Mouse (Mus musculus) ovary, postnatal 14 days (tissue): Measurements from ENCODE around the gene Rgs12.

Experiments used
- DNase-seq: peaks from one replicate; pipeline ENCODE4 v3.0.0; 2022; ENCODE audit warnings: low spot score

Gene Rgs12

DNA sequence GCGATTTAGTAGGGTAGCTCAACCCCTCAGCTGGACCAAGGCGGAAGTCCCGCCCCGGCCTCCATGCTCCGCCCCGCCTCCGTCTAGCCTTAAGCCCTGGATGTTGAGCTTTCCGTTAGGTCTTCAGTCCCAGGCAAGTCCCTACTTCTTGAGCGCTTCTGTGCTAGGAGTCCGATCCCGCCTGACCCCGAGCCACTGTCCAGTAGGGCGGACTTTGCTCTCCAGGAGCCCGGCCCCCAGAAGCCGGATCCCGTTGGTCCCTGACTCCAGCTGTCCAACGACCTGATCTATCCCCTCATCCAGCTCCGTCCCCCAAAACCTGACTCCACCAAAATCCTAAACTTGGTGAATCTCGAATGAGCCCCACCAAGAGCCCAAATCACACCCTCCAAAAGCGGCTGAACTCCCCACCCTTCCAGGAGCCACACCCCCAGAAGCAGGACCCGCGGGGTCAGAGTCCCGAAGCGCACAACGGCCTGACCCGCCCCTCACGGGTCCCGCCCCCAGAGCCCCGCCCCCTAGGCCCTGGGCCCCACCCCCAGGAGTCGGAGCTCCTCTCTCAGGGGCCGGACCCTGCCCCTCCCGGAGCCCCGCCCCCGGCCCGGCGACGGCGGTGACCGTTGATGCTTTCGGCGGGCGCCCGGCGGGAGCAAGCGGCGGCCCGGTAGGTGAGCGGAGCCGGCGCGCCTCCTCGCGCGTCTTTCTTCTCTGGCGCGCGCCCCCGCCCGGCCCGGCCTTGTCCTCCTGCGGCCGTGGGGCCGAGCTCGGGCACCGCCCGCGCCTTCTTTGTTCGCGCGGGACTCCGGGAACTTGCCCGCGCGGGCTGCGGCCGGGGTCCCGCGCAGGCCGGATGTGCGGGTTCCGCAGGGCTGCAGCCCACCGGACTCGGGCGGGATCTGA is at the start of gene Rgs12:
Gene Rgs12, plus strand, starts transcription at position 585 of the 900 bp plus-strand sequence.
- DNase-seq, result peak; percentile 68

DNA sequence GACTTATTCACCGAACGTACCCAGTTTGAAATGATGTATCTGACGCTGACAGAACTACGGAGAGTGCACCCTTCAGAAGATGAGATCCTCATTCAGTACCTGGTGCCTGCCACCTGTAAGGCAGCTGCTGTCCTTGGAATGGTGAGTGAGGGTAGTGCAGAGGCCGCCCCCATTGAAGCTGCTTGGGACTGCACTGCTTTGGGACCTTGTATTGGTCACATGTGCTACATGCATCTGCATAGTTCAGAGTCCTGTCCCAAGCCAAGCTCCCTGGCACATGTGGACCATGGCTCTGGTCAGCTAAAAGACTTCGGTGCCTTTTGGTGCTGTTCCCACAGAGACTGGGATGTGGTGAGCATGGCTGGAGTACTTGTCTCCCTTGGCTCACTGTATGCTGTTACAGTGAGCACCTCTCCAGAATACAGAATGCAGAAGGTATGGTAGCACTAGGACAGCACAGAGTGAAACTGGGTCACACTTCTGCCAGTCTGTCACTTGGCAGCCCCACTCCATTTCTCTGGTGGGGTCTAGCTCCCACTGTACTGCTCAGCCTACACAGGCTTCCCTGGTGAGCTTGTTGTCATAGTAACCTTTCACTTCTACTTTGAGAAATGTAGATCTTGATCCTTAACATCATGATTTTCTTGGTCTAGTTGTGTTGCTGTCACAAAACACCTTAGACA is 49.3 kb upstream of the Rgs12 start:
- DNase-seq, result no peak

DNA sequence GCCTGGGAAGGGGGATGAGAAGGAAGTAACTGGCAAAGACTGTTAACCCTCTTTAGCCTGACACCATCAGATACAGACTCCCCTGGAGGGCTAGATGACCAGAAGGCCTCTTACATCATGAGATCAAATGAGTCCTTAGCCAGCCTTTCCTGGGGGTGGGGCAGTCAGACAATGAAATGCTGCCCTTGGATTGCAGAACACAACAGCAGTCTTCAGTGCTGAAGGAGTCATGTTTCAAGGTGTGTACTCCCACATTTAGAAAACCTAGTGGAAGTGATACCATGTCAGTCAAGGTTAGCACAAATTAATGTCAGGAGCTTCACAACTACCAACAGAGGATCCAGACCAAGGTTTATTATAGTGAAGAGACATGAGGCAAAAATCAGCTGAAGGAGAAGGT is 46.9 kb upstream of the Rgs12 start:
- no peak for DNase-seq

DNA sequence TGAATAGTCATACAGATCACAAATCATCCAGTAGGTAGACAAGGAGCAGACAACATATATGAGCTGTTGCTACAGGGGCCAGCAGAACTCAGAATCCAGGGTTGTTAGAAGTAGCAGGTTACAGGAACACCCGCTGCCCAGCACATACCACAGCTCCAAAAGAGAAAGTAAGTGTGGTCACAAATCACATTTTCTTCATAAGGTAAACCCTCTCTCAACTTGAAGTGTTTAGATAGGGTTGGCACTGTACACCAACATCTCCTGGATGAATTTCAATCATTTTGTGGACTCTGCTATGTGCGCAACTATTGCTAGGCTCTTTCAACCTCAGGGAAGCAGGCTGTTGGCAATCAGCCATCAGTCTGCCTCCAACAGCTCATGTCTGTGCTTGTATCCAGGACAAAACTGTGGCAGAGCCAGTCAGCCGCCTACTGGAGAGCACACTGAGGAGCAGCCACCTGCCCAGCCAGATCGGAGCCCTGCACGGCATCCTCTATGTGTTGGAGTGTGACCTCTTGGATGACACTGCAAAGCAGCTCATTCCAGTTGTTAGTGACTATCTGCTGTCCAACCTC is 46.3 kb upstream of the Rgs12 start:
- peak; percentile 38 for DNase-seq

DNA sequence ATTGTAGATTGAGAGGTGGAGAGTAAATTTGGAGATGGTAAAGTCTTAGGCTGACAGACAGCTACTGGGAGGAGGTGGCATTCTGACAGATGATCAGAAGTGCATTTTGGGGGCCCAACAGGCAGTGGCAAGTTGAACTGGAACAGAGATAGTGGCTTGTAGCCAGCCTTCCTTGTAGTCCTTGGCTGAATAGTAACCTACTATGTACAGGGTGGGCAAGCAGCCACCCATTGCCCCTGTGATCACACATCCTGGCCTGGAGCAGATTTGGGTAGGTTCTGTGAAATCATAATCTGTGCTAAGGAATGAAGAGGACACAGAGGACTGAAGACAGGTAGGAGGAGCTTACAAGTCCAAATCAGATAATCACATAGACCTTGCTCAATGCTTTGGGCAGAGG is 44.8 kb upstream of the Rgs12 start:
- DNase-seq, result no peak

DNA sequence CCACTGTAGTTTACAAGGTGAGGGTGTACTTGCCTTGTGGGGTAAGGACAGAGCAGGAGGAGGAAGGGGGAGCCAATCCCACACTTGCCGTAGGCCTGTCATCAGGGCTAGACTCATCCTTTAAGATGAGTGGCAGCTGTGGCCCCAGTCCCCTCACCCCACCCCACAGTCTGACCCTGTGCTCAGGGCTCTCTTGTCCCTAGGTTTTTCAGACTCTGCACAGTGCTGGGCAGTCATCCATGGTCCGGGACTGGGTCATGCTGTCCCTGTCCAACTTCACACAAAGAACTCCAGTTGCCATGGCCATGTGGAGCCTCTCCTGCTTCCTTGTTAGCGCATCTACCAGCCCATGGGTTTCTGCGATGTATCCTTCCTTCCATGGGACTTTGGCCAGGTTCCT is 42.0 kb upstream of the Rgs12 start:
- no peak for DNase-seq

DNA sequence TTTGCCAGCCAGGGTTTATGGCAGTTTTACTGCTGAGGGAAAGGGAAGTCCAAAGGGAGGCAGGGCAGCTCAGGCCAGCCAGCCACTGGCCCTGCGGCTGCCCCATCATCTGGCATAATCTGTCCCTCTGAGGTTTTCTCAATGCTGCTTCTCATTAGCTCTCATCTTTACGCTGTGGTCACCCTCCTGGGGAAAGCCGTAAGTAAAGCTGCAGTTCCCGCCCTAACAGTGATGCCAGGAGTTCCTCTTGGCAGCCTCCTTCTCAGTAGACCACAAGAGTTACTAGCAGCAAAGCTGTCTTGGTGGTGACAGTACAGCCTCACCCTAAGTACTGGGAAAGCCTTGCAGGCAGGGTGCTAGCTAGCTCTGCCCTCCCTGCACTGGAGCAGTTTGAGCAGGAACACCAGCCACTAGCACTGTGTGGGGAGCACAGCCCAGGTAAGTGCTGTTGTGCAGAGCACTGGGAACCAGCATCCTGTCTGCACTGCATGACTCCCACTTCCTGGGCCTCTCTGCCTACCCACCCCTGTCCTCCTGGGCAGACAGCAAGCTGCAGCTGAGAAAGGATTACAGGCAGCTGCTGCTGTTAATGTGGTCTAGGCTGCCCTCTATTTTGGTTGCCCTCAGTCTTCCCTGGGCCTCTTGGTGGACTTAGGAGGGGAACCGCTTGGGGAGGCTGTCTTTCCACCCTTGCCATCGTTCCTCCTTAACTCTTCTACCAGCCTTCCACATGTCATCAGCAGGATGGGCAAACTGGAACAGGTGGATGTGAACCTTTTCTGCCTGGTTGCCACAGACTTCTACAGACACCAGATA is 41.1 kb upstream of the Rgs12 start, which contains the start of gene Msantd1:
Gene Msantd1, plus strand, starts transcription at position 103 of the 816 bp plus-strand sequence.
- DNase-seq, result no peak

DNA sequence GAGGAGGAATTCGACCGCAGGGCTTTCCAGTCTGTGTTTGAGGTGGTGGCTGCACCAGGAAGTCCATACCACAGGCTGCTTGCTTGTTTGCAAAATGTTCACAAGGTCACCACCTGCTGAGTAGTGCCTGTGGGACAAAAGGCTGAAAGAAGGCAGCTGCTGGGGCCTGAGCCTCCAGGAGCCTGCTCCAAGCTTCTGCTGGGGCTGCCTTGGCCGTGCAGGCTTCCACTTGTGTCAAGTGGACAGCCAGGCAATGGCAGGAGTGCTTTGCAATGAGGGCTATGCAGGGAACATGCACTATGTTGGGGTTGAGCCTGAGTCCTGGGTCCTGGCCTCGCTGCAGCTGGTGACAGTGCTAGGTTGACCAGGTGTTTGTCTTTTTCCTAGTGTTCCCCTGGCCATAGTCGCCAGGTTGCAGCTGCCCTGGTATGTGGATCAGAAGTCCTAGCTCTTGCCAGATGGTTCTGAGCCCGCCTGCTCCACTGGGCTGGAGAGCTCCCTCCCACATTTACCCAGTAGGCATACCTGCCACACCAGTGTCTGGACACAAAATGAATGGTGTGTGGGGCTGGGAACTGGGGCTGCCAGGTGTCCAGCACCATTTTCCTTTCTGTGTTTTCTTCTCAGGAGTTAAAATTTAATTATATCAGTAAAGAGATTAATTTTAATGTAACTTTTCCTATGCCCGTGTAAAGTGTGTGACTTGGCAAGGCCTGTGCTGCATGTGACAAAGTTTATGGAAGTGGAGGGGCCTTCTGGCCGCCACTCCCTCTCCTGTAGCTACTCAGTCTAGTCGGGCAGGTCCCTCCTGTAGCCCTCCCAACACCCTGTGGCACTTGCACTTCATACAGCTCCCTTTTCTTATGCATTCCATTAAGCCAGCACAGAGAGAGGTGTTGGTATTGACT is 40.3 kb upstream of the Rgs12 start:
- DNase-seq, result no peak

DNA sequence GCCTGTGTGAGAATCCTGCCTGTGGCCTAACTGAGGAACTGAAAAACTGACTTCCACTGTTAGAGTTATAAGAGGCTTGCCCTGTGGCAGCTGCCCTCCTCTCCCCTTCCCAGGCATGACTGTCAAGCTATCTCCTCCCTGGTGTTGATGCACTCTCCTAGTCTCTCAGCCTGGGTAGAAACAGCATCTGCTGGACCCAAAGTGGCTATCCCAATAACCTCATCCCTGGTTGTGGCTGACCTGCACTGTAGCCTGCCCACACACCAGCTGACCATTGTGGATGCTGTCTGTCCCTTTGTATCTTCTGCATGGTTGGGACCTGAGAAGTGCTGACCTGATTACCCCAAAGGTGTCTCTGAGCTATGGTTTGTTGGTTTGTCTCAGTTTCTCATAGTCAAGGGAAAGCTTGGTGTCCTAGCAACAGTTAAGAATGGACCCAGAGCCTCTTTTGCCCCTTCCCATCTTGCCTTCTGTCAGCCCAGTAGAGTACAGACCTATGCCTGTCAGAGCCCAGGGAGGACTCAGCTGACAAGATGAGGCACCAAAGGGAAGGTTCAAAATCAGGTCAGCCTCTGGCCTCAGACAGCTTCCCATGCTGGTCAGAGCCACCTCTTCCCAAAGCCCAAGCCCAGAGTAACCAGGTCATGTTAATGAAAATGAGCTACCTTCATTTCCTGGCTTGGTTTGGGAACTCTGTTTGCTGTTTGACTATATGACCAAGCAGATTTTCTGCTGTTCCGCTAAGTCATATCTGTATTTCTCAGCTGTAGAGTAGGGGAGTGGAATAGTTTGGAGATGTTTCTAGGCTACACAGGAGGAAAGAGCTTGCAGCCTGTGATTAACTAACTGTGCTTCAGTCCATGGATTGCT is 39.4 kb upstream of the Rgs12 start:
- DNase-seq, result no peak

DNA sequence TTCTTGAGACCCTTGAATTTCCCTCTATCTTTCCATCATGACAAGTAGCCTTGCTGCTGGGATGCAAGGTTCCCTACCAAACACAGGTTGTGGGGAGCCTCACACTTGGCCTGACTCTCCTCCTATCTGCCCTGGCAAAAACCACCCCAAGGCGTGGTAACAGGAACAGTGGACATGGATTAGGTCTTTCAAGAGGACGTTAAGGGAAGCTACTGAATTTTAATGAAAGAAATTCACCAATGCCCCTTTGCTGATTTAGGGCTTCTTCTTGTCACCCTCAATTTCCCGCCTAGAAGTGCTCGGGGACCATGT is 38.8 kb upstream of the Rgs12 start:
- DNase-seq, result no peak

DNA sequence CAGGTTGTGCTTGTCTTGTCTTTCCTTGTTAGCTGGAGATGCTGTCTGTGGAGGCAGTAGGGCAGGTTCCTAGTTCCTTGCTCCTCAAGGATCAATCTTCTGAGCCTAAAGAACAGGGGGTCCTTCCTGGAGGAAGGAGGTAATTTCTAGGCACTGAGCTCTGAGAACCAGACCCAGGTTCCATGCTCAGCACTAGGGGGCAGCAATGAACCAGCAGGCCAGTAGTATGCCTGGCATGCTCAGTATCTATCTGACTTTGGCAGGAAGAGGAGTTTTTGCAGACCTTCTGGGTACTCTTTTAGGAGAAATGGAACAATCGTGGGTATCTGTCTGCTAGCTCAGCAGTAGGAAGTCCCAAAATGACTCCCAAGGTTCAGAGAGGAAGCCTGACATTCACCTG is 33.4 kb upstream of the Rgs12 start:
- peak; percentile 68 for DNase-seq

DNA sequence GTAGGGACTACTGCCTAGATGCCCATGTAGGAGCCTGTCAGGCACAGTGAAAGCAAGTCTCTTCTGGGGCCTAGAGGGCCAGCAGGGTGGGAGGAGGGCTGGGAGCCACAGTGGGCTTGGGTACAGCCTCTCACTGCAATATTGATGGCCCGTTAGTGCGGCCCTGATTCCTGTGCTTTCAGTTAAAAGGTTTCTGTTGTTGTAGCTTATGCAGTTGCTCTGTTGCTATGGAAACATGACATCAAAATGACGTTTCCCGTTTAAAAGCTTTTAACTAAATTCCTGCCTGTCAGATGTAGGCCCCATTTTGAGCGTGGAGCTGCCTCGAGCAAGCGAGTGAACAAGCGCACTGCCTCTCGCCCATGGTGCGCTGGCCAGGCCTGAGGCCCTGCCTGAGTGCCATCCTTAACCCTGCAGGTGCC is 32.0 kb upstream of the Rgs12 start:
- DNase-seq, result no peak

DNA sequence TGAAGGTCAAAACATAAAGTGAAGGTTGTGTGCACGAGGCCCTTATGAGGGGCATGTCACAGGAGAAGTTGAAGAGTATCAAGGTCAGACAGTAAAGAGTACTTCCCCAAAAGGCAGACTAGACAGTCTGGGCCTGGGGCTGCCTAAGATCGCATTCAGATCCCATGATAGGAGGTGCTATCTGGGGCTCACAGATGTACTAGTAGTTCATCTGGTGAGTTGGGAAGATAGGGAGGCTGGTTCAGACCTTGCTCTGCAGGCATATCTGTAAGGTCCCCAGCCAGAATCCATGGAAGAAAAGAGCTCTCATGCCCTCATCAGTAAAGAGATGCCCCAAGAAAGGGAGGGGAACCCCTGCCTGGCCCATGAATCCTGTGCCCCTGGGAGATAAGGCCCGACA is 30.5 kb upstream of the Rgs12 start:
- DNase-seq, result no peak

DNA sequence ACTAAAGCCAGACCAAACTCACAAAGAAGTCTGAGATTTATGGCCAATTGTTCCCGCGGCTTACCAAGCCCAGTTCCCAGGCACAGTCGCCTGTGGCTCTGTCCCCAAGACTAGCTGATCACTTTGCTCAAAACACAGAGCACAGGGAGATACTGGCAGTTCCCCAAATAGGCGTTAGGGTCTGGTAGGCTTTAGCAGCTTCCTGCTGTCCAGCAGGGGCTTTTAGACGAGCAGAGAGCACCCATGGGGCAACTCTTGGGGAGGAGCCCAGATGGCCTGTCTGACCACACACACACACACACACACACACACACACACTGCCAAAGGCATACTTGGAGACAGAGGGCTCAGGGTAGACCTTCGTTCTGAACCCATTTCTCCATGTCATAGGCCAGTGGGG is 26.7 kb upstream of the Rgs12 start:
- no peak for DNase-seq

DNA sequence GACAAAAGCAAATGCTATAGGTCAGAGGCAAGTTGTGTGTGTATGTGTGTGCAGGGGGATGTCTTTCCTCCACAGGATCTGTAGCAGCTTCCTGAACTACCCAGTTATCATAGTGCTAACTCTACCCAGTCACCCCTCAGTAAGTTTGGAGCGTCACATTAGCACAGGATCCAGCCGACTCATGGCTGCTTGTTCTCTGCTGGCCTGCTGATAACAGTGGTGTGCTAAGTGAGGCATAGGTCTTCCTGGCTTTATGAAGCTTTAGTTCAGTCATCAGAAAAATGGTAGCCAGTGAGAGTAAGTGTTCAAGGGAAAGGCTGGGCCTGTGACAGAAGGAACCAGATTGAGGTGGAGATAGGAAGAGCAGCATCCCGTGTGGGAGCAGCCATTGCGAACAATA is 25.3 kb upstream of the Rgs12 start:
- no peak for DNase-seq

DNA sequence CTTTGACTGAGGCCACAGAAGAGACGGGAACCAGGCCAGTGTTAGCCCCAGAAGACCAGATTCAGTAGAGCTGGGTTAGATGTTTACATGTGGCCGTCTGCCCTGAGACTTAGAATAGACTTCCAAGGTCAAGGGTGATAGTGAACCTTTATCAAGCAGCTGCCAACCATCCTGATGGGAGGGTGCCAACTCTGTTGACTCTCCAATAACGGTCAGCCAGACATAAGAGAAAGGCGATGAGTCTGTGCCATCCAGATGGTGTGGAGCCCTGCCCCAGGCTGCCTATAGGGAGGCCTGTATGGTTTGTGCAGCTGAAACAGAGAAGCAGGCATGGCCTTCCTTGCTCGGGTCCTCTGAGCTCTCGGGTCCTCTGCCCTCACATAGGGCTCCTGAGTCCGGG is 24.7 kb upstream of the Rgs12 start:
- no peak for DNase-seq

DNA sequence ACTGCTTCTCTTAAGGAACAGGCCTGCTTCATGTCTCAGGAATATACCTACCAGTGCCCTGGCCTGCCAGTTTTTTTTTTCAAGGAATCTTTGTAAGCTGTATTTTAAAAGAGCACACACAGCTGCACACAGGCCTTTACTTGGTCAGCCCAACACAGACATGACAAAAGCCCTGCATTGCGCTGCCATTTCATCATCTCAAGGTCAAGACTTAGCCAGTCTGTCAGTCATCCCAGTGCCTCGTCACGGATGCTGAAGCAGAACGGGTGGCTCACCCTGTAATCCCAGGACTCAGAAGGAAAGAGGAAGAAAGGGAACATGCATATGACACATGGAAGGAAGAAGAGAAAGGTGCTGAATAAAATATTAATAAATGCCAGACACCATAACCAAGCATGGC is 21.6 kb upstream of the Rgs12 start:
- DNase-seq, result no peak

DNA sequence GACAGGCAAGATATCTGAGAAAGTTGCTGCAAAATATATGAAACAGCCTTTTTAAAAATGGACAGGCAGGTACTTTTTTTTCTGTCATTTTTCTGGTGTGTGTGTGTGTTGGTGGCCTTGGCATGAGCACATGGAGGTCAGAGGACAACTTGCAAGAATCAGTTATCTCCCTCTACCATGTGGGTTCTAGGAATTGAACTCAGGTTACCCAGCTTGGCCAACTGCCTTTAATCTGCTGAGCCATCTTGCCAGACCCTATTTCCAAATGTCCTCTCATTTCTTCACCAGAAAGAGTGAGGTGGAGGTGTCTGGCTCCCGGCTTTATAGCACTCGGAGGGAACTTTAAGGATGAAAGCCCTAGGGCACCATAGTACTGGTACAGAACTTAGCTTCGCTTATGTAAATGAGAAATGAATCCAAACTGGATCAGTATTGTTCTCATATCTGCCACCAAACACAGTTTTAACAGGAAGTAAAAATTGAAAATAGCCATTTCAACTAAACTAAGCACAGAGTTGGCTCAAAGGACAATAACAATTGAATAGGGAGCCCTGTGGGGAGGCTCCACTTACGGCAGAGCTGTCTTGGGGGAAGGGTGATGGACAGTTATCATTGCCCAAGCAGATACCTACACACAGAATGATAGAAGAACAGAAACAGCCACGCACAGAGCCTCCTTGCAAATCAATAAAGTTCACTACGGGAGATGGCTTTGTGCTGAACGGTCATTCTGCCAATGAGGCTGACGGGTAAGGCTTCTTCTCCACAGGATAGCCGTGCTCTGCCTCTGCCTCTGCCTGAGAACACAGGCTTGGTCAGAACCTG is 18.9 kb upstream of the Rgs12 start:
- DNase-seq, result no peak

DNA sequence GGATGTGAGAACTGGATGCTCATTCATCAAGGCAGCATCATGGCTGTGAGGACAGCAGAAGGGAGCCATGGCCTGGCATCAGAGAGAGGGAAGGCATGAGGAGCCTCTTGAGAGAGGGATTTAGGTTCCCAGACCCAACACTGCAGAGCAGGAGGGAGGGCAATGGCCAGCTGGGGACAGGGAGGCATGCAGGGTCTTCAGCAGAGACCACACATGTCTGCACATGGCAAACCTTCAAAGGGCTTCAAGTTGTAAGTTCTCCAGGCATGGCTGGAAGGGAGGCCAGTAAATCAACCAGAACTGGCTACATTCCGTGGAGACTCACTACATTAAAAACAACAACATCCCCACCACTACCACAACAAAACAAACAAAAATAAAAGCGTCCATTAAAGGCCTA is 18.2 kb upstream of the Rgs12 start:
- DNase-seq, result no peak
